Mouse (Mus musculus): Measurements from ENCODE around the gene Zkscan16. TPM values are rescaled to one million over a fixed set of nuclear protein-coding genes. Genes with fewer than 3 reads are reported as not detected.

Zkscan16 gene
- polyA plus RNA-seq, 1 experiment from 2014 or later: 2.6 TPM

- peak; percentile 88 for DNase-seq
- no peaks in the 10 kb centered on the region for H3K9me3 ChIP-seq (ENCODE audit: control insufficient read depth, low read length)
- peak within 1 kb of the TSS; percentile 82 for H3K4me2 ChIP-seq (ENCODE audit: low read length)
- ATAC-seq (ENCODE audit: low FRiP score, low TSS enrichment): peak; percentile 47
- no peaks in the 10 kb centered on the region for H3K27me3 ChIP-seq (ENCODE audit: control insufficient read depth, insufficient read depth, low read length)
- 2% methylated on average over 28 of the region's 28 CpGs for WGBS
- peak within 1 kb of the TSS; percentile 46 for H3K4me3 ChIP-seq (replicated peaks; ENCODE audit: low read depth, low read length)
- no peaks in the 10 kb centered on the region for H3K36me3 ChIP-seq (ENCODE audit: control insufficient read depth, insufficient read depth, low read length)
- H3K9ac ChIP-seq (replicated peaks; ENCODE audit: low read length): peak within 1 kb of the TSS; percentile 52; the same call in 1 of the 2 replicates
- H3K4me1 ChIP-seq (ENCODE audit: control insufficient read depth, insufficient read depth, low read length): peaks cover 4% of the 10 kb centered on the region; the same call in 1 of the 2 replicates
- H3K27ac ChIP-seq (replicated peaks; ENCODE audit: low read depth, low read length): no peak within 1 kb of the TSS
Observed at GRCm38 (mm10) chr4:58986540-58987190, 43.2 kb downstream of the Zkscan16 start, which contains the start of gene Ptgr1. Gene Ptgr1 (minus strand): TSS chr4:58987119.

DNA sequence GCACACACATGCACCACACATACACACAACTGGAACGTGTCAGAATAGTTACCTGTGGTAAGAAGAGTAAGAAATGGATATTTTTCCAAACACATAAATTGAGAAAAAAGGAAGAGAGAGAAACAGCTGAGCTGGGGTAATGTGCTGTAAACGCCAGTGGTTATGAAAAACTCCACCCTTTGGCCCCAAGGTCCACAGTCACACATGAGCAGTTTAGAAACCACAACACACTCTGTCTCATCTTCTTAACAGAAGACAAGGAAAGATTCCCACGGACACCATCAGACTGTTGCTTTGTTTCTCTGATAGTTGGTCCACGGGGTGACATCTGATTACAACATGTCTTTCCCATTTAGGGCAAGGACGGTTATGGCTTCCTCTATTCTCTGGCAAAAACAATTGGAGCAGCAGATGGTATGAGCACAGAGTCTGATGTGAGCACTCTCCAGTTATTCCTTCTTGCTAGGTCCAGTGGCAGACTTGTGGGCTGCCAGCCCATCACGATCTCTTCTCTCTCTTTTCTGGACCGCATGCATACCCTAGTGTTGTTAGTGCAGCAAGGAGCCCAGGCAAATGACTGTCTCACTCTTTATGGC, 46.0 kb downstream of the Zkscan16 start:
- no peak overlapping the region for H3K9ac ChIP-seq (replicated peaks; ENCODE audit: low read length)
- H3K27me3 ChIP-seq (ENCODE audit: control insufficient read depth, insufficient read depth, low read length): no peaks in the 10 kb centered on the region
- ATAC-seq (ENCODE audit: low FRiP score, low TSS enrichment) (no peak), DNase-seq (no peak)
- no peaks in the 10 kb centered on the region for H3K9me3 ChIP-seq (ENCODE audit: control insufficient read depth, low read length)
- no peaks in the 10 kb centered on the region for H3K36me3 ChIP-seq (ENCODE audit: control insufficient read depth, insufficient read depth, low read length)
- H3K4me3 ChIP-seq (replicated peaks; ENCODE audit: low read depth, low read length): no peak overlapping the region
- H3K4me1 ChIP-seq (ENCODE audit: control insufficient read depth, insufficient read depth, low read length): peaks cover 4% of the 10 kb centered on the region; the same call in 1 of the 2 replicates
- H3K27ac ChIP-seq (replicated peaks; ENCODE audit: low read depth, low read length): no peak overlapping the region
- WGBS: 85% methylated on average over 7 of the region's 7 CpGs
- H3K4me2 ChIP-seq (ENCODE audit: low read length): no peak overlapping the region

DNA sequence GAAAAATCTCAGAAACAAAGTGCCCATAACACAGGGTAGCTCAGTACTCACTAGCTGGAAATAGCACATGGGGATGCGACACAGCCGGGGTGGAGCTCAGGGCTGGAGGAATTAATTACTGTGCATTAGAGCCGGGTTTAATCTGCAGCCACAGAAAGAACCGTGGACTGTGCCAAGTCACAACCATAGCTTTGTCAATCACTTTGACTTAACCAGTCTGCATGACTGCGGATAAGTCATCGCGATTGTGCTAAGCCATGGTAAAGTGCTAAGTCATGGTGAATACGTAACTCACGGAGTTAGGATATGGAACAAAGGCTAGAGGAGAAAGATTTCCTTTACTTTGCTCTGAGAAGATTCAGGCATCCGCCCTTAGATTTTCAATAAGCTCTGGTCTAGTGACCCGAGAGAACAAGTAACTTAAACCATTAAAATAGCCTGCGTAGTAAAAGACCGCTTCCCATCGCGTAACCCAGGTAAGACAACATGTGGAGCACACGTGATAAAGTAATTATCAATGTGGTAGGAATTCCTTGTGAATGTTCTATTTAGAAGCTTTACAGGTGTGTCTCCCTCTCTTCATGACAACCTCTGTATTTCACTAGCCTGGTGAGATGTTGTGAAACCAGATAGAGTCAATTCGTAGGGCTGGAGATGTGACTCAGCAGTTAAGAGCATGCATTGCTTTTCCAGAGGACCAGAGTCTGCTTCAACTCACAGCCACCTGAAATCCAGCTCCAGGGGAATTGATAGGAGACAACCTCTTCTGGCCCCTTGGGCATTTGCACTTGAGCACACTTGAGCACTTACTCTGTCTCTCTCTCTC, 47.4 kb downstream of the Zkscan16 start:
- WGBS: 48% methylated on average over 17 of the region's 17 CpGs
- no peak overlapping the region for H3K9ac ChIP-seq (replicated peaks; ENCODE audit: low read length)
- peak; percentile 49 for DNase-seq
- H3K36me3 ChIP-seq (ENCODE audit: control insufficient read depth, insufficient read depth, low read length): no peaks in the 10 kb centered on the region
- H3K27me3 ChIP-seq (ENCODE audit: control insufficient read depth, insufficient read depth, low read length): no peaks in the 10 kb centered on the region
- H3K4me1 ChIP-seq (ENCODE audit: control insufficient read depth, insufficient read depth, low read length): peaks cover 4% of the 10 kb centered on the region; the same call in 1 of the 2 replicates
- H3K4me3 ChIP-seq (replicated peaks; ENCODE audit: low read depth, low read length): no peak overlapping the region
- no peaks in the 10 kb centered on the region for H3K9me3 ChIP-seq (ENCODE audit: control insufficient read depth, low read length)
- ATAC-seq (ENCODE audit: low FRiP score, low TSS enrichment): 0 out of 2 replicates have a peak, but pooled peaks have one; percentile 32
- no peak overlapping the region for H3K27ac ChIP-seq (replicated peaks; ENCODE audit: low read depth, low read length)
- H3K4me2 ChIP-seq (ENCODE audit: low read length): no peak overlapping the region

DNA sequence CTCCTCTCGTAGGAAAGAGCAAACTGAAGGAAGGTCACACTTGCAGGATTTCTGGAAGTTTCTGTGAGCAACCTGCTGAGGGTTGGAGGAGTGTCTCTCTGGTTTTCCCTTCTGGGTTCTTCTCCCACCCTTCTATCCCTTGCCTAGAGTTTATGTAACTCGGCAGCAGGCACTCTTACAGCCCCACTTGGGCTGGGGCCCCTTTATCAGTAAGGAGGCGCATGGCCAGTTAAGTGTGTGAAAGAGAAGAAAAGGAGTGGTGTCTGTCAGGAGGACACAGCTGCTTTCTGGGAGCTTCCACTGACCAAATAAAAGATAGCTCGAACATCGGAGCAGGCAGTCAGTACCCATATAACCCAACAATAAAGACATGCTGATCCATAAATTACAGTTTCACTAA, 48.8 kb downstream of the Zkscan16 start:
- Histone ChIP-seq H3K4me1 (ENCODE audit: control insufficient read depth, insufficient read depth, low read length) (no peaks in the 10 kb centered on the region), H3K9me3 (ENCODE audit: control insufficient read depth, low read length) (no peaks in the 10 kb centered on the region), H3K4me2 (ENCODE audit: low read length) (no peak overlapping the region), H3K36me3 (ENCODE audit: control insufficient read depth, insufficient read depth, low read length) (no peaks in the 10 kb centered on the region), H3K4me3 (replicated peaks; ENCODE audit: low read depth, low read length) (no peak overlapping the region), H3K27ac (replicated peaks; ENCODE audit: low read depth, low read length) (no peak overlapping the region), H3K27me3 (ENCODE audit: control insufficient read depth, insufficient read depth, low read length) (no peaks in the 10 kb centered on the region), H3K9ac (replicated peaks; ENCODE audit: low read length) (no peak overlapping the region)
- ATAC-seq (ENCODE audit: low FRiP score, low TSS enrichment) (no peak), DNase-seq (no peak)
- 67% methylated on average over 5 of the region's 5 CpGs for WGBS

GRCm38 (mm10) chr4:58994762-58995161, 51.3 kb downstream of the Zkscan16 start, which contains the start of gene Dnajc25:
Gene Dnajc25 (plus strand): TSS chr4:58995062.
- H3K9me3 ChIP-seq (ENCODE audit: control insufficient read depth, low read length): no peaks in the 10 kb centered on the region
- DNase-seq: no peak
- H3K4me3 ChIP-seq (replicated peaks; ENCODE audit: low read depth, low read length): no peak within 1 kb of the TSS
- ATAC-seq (ENCODE audit: low FRiP score, low TSS enrichment): no peak
- no peaks in the 10 kb centered on the region for H3K36me3 ChIP-seq (ENCODE audit: control insufficient read depth, insufficient read depth, low read length)
- 92% methylated on average over 4 of the region's 4 CpGs for WGBS
- no peak within 1 kb of the TSS for H3K27ac ChIP-seq (replicated peaks; ENCODE audit: low read depth, low read length)
- H3K4me2 ChIP-seq (ENCODE audit: low read length): no peak within 1 kb of the TSS
- no peak within 1 kb of the TSS for H3K9ac ChIP-seq (replicated peaks; ENCODE audit: low read length)
- no peaks in the 10 kb centered on the region for H3K4me1 ChIP-seq (ENCODE audit: control insufficient read depth, insufficient read depth, low read length)
- H3K27me3 ChIP-seq (ENCODE audit: control insufficient read depth, insufficient read depth, low read length): no peaks in the 10 kb centered on the region

DNA sequence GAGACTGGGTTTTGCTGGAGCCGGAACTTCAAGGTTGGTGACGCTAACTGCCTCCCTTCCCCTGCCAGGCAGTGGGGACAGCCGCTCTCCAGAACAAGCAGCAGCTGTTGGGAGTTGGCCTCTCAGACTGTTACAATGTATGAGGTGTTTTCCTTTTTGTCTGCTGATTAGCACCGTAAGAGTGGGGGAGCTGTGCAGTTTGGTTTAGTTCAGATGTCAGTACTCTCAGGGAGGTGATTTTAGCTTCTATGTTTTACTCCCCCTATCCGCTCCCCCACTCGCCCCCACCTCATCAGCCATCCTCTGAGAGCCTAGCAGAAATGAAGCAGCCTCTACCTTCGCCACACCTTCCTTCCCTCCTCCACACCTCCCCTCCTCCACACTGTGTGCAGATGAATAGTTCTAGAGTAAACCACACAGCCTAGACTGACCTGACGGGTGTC, 51.8 kb downstream of the Zkscan16 start:
- 74% methylated on average over 8 of the region's 8 CpGs for WGBS
- Histone ChIP-seq H3K9ac (replicated peaks; ENCODE audit: low read length) (no peak overlapping the region), H3K9me3 (ENCODE audit: control insufficient read depth, low read length) (no peaks in the 10 kb centered on the region), H3K4me3 (replicated peaks; ENCODE audit: low read depth, low read length) (no peak overlapping the region), H3K4me2 (ENCODE audit: low read length) (no peak overlapping the region), H3K27ac (replicated peaks; ENCODE audit: low read depth, low read length) (no peak overlapping the region), H3K27me3 (ENCODE audit: control insufficient read depth, insufficient read depth, low read length) (no peaks in the 10 kb centered on the region), H3K4me1 (ENCODE audit: control insufficient read depth, insufficient read depth, low read length) (no peaks in the 10 kb centered on the region), H3K36me3 (ENCODE audit: control insufficient read depth, insufficient read depth, low read length) (no peaks in the 10 kb centered on the region)
- no peak for DNase-seq
- ATAC-seq (ENCODE audit: low FRiP score, low TSS enrichment): no peak

- WGBS: 87% methylated on average over 5 of the region's 5 CpGs
- H3K4me2 ChIP-seq (ENCODE audit: low read length): no peak overlapping the region
- ATAC-seq (ENCODE audit: low FRiP score, low TSS enrichment) (no peak), DNase-seq (no peak)
- no peak overlapping the region for H3K4me3 ChIP-seq (replicated peaks; ENCODE audit: low read depth, low read length)
- H3K9me3 ChIP-seq (ENCODE audit: control insufficient read depth, low read length): no peaks in the 10 kb centered on the region
- no peak overlapping the region for H3K27ac ChIP-seq (replicated peaks; ENCODE audit: low read depth, low read length)
- no peaks in the 10 kb centered on the region for H3K36me3 ChIP-seq (ENCODE audit: control insufficient read depth, insufficient read depth, low read length)
- H3K4me1 ChIP-seq (ENCODE audit: control insufficient read depth, insufficient read depth, low read length): no peaks in the 10 kb centered on the region
- no peak overlapping the region for H3K9ac ChIP-seq (replicated peaks; ENCODE audit: low read length)
- H3K27me3 ChIP-seq (ENCODE audit: control insufficient read depth, insufficient read depth, low read length): no peaks in the 10 kb centered on the region
Observed at GRCm38 (mm10) chr4:58997081-58997480, 53.7 kb downstream of the Zkscan16 start.

DNA sequence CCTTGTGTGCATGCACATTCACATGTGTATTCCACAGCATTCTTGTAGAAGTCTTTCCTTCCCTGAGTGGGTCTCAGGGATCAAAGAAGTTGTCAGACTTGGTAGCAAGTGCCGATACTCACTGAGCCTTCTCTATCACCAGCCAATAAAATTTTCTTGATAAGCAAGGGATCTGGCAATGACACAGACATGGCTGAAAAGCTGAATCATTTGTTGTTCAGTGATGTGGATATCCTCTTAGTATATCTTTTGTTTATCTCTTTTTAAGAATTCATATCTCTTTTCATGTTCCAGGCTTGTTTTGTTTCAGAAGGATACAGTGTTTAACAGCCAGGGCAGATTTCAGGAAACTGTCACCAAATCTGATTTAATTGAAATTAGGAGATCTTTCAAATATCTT, 55.3 kb downstream of the Zkscan16 start:
- no peaks in the 10 kb centered on the region for H3K36me3 ChIP-seq (ENCODE audit: control insufficient read depth, insufficient read depth, low read length)
- no peak overlapping the region for H3K4me2 ChIP-seq (ENCODE audit: low read length)
- peaks cover 3% of the 10 kb centered on the region; the same call in 1 of the 2 replicates for H3K4me1 ChIP-seq (ENCODE audit: control insufficient read depth, insufficient read depth, low read length)
- H3K9ac ChIP-seq (replicated peaks; ENCODE audit: low read length): no peak overlapping the region
- ATAC-seq (ENCODE audit: low FRiP score, low TSS enrichment) (no peak), DNase-seq (no peak)
- H3K27me3 ChIP-seq (ENCODE audit: control insufficient read depth, insufficient read depth, low read length): no peaks in the 10 kb centered on the region
- no peaks in the 10 kb centered on the region for H3K9me3 ChIP-seq (ENCODE audit: control insufficient read depth, low read length)
- no peak overlapping the region for H3K4me3 ChIP-seq (replicated peaks; ENCODE audit: low read depth, low read length)
- 91% methylated on average over 1 of the region's 1 CpGs for WGBS
- H3K27ac ChIP-seq (replicated peaks; ENCODE audit: low read depth, low read length): no peak overlapping the region

Measured in midbrain, embryonic 14.5 days (tissue).